Mouse (Mus musculus) cerebellum, adult 11-12 months (tissue): ENCODE measurements around the gene Gramd2.

Experiments
- DNase-seq: peaks from one replicate; pipeline ENCODE4 v3.0.0; 2022

Gramd2 gene

DNA sequence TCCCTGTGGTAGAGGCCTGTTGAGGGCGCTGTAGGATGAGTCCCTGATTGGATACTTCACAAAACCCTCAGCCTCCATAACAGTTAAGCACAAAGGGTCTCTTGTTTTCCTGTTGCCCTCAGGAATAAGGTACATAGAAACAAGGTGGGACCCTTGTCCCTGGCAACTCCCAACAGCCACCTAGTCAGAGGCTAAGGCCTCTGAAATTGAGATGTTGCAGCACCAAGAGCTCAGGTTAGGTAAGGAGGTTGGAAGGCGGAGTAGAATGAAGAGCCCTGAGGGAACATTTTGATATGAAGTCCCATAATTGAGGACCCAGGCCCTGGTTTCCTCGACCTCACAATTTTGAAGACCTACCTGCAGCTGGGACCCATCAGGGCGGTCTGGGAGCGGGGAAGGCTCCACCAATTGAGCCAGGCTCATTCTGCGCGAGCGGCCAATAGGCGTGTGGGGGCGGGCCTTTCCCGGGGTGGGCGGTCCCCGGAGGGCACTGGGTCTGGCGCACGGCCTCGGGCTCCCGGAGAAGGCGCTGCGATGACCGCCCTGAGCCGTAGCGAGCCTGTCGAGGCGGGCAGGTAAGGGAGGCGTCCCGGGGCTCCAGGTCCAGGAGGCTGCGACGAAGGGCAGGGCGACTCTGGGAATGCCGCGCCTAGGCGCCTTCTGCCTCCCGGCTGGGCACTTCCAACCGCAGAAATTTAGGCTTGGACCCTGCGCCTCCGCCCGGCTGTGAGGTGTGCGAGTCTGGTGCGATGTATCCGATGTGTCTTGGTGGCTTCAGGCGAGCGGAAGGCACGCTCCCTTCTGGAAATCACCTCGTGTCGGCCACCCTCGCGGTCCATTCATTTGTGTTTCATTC, at the start of gene Gramd2:
Gene Gramd2 (plus strand): TSS at position 467 of the 856 bp plus-strand sequence.
- peak; percentile 72 for DNase-seq

DNA sequence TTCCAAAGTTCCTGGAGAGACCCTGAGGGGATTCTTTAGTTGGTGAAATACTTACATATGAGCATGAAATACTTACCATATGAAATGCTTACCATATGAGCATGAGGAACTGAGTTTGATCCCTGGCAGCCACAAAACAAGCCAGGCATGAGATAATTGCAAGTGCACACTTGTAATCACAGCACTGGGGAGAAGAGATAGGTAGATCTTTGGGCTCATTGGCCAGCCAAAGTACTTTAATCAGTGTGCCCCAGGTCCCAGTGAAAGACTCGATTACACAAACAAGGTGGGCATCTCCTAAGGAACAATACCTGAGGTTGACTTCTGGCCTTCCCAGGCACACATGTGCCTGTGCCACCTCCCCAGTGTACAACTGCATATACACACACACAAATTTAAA, 41.6 kb upstream of the Gramd2 start:
- no peak for DNase-seq

- DNase-seq: no peak
Observed at GRCm38 (mm10) chr9:59639936-59640335, 40.0 kb upstream of the Gramd2 start.

DNA sequence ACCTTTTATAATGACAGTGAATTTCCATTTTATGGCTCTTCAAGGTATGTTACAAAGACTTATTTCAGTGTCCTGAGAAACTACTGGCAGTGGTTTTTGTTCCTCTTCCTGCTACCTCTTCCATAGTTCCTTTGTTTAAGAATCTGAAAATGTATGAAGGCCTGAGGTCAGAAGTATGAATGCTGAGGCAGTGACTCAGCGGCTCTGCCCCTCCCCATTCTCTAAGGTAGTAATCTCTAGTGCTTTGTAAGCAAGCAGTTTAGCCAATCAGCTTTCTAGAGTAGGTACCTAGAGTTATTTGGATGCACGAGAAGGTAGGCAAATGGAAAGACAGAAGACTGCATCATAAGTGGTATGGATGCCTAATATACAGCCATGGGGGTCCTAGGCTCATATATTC, 38.6 kb upstream of the Gramd2 start:
- DNase-seq: no peak

DNA sequence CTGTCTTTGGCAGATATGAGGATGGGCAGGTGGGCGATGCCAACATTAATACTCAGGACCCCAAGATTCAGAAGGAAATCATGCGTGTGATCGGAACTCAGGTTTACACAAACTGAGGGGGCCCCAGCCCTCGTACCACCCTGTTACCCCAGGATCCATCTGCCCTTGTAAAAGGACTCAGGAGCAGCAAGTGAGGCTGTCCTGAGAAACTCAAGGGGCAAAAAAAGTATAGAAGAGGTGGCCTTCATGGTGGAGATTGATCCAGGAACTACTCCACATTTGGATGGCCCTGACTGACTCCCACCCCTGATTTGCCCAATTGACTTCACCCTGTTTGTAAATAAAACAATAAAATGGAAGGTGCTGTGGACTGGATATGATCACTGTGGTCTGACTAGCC, 30.0 kb upstream of the Gramd2 start:
- DNase-seq: no peak

DNA sequence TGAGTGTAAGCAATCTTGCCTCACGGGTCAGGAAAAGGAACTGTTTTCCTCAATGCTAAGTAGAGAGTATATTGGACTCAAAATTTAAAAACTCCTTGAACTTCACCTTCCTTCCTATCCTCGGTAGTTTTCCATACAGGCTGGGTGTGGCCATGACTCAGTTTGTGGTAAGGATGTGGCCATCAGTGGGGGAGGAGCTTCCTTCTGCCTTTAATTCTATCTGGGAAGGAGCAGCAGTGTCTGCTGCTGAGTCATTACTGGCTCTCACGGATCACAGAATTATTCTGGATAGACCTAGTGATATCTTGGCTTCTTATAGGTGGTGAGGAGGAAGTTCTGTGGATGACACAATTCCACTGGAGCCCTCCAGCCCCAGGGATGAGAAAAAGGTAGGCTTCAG, 26.6 kb upstream of the Gramd2 start:
- peak; percentile 9 for DNase-seq

GRCm38 (mm10) chr9:59654450-59654983, 25.4 kb upstream of the Gramd2 start:
- DNase-seq: no peak

DNA sequence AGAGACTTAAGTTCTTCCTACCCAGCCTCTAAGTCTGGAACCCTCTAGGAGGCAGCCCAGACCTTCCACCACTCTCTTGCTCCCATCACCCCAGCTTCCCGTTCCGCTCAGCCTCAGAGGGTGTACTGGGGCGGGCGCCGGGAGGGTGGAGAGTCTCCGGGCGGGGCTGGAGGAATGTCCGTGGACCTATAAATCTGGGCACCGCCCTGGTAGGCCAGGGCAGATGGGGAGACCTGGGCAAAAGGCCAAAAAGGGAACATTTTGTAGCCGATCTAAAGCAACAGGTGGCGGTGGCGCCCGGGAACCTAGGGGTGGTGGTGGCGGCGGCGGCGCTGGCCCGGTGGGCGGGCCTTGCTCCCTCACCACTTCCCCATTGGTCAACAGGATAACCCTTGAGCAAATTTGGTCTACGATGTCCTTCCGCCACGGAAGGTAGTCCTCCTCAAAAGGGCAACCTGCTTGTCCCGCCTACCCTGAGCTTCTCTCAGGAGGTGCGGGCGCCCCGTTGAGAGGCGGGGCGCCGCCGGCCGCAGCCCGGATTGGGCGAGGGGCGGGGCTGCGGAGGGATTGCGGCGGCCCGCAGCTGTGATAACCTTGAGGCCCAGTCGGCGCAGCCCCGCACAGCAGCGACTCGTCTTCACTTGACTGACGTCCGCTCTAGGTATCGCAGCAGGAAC, 23.8 kb upstream of the Gramd2 start, which contains the start of gene Pkm:
Gene Pkm (plus strand): TSS at position 411 of the 677 bp plus-strand sequence.
- peak; percentile 98 for DNase-seq

DNA sequence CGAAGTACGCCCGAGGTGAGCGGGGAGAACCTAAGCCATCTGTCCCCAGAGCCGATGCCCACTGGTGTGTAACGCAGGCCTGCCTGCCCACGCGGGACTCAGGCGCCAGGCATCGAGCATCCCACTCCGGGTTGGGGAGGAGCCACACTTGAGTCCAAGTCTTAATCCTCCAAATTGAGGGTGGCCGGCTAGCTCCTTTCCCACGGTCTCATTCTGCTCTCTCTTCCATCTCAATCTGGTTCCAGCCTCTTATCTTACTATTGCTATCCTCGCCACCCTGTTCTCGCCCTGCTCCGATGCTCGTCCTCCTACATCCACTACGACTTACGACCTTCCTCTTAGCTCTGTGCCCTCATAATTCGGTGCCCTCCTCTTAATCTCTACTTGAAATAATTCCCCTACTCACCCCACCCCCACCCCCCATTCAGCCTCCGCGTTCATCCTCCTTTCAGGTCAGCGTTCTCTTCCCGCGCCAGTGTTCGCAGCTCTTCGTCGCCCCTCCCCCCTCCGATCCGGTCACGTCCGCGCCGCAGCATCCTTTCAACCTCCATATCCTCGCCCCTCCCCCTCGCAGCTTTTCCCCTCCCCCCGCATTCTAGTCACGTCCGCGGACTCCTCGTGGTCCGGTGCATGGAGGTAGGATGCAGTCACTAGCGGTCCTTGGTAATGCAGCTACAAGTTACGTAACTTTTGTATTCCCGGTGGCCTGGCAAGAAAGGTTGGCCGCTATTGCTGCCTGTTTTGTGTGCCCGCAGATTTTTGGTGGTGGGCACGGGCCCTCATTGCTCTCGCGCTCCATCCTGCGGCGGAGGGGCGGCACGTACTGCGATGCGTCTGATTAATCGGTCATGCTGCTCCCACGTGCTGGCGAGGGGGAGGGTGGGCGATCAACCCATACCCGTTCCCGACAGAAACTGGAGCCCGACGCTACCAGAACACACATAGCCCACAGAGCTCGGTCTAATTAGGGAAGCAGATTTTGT, 23.0 kb upstream of the Gramd2 start:
- peak; percentile 83 for DNase-seq

- peak; percentile 9 for DNase-seq
Observed at GRCm38 (mm10) chr9:59658146-59658545, 21.8 kb upstream of the Gramd2 start.

DNA sequence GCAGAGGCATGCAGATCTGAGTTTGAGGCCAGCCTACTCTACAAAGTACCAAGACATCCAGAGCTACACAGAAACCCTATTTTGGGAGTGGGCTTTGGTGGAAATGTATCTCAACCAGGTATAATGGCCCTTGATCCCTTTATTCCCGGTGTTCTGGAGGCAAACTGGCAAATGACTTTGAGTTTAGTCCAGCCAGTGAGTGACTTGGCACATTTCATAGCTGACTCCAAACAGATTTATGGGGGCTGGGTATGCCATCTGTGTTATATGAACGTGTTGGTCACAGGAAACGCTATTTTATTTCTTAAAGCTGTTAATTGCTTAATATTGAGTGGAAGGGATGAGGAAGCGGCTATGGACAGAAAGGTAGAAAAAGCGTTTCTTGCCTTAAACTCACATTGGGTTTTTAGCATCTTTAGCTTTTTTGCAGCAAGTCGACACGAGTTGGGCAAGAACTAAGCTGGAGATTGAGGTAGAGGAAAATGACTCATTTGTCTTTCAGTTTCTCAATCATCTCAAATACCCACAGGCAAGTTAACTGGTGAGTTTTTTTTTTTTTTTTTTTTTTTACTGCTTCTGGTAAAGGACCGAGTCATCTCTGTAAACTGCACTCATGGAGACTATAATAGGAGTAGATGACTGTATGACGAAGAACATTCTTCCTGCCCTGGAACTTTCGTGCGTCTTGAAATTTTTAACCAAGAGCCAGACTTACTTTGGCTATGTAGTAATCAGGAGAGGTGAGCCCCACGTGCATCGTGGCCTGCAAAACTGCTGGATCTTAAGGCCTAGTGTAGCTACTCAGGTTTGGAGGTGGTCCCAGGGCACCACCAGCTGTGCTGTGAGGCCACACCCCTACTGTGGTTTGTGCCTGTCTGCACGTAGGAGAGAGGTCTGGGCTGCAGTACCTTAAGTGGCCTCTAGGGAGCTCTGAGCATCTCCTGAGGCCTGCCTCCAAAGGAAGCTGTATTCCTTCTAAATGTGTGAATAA, 20.6 kb upstream of the Gramd2 start:
- peak; percentile 83 for DNase-seq

DNA sequence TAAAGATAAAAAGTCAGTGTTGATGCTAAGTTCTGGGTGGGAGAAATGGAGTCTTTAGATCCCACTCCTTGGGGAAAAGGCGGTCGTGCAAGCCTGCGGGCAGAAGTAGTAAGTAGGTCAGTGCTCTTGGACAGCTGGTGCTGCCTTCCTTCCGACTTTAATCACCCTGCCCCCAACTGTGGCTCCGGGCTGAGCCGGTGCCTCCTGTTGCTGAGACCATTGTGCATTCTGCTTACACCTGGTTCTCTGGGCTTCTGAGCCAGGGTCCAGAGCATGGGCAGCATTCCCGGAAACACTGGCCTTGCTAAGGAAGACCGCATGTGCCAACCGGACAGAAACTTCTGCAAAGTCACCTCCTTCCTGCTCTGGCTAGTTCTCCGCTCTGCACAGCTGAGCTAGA, 19.5 kb upstream of the Gramd2 start:
- peak; percentile 85 for DNase-seq

DNA sequence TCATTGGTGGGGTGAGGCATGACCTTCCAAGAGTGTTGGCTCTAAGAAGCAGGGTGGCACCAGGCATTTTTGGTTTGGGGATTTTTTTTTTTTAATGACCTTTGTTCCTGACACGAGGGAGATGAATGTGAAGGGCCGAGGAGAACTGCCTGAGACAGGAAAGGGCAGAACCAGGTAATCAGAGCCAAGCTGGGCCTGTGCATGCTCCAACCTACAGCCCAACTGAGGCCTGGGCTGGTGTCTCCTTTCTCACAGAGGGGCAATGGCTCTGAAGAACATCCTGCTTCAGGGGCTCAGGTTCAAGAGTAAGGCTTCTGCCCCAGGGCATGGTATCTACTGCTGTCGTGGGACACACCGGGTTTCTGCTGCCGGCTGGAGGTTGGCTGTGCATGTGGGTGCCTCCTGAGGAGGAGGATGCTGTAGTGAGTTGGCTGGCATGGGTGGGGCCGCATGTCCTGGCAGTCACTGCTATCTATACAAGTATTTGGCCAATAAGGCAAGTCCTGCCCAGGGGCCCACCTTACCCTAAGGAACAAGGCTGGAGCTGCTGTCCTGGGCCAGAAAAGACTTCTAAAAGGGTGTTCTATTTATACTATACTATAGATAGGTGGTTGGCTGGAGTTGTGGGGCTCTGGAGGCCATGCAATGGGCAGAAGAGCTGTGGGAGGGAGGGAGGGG, 18.5 kb upstream of the Gramd2 start:
- no peak for DNase-seq

DNA sequence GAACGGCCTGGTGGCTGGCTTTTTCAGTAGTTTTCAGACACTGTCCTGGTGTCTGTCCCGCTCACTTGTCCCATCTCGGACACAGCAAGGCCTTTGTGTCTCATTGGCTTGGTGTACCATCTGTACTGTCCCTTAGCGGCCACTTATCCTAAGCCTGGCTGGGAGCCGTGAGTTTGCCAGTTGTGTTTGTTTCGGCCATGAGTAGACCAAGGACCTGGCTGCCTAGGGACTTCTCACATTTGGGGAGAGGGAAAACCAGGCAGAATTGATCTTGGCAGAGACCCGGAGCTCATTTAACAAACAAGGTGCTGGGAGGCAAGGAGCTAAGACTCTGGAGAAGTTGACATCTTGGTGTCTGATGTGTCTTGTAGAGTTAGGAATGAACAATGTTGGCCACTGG, 16.7 kb upstream of the Gramd2 start:
- DNase-seq: no peak

DNA sequence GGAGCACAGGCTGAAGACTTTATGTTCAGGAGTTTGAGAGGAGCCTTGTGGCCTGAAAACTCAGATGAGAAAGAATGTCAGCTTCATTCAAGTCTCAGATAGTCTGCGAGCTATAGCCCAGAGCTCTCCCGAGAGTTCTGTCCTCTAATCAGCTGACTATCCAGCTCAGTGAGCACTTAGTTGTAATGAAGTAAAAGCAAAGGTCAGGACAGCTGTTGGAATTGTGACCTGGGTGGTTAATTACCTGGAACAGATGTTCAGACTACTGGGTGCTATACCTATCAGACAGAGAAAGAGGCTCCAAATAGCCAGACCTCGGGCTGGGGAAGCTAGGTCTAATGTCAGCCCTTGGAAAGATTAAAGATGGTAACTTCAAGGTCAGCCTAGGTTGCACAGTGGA, 16.0 kb upstream of the Gramd2 start:
- DNase-seq: no peak

DNA sequence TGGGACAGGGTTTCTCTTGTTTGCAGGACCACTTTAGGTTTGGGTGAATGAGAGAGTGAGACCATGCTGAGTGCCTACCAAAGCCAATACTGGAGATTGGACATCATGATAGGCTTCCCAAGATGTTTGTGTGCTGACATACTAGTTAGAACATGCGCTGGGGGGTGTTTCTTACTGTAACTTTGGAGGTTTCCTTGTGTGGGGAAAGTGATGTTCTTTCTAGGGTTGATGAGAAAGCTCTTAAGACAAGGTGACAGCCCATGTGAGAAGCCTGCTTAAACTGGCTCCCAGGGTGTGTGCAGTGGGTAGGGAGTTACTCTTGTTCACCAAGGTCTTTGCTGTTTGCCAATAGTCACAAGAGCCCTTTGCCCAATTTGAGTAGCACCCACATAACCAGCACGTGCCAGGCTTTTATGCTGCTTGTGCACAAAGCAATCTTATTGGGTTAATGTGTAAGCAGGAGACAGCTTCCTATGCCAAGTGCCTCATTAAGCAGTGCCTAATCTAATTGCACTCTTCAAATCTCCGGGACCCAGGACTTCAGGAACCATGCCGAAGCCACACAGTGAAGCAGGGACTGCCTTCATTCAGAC, 15.2 kb upstream of the Gramd2 start:
- DNase-seq: no peak

- no peak for DNase-seq
Observed at GRCm38 (mm10) chr9:59666016-59666415, 13.9 kb upstream of the Gramd2 start.

DNA sequence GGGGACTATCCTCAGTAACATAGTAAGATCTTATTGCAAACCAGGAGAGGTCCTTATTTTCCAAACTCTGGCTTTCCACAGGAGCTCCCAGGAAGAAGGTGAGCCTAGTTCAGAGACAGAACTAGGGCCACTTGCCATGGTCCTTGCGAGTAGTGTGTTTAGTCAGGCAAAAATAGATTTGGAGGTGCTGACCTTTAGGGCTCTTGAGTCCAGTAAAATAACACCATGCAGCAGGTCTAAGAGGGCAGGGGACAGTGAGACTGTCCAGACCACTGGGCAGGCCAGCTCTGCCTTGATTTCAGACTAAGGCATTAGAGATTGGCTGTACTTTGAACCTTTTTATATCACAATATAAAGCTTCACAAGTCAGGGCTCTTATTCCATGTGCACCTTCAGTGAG, 13.1 kb upstream of the Gramd2 start:
- no peak for DNase-seq

GRCm38 (mm10) chr9:59667250-59667649, 12.7 kb upstream of the Gramd2 start:
- no peak for DNase-seq

- no peak for DNase-seq
Observed at GRCm38 (mm10) chr9:59667904-59668303, 12.0 kb upstream of the Gramd2 start.
